Mouse (Mus musculus): ENCODE measurements around the gene 3110001I22Rik. TPM values are rescaled to one million over a fixed set of nuclear protein-coding genes. Genes with fewer than 3 reads are reported as not detected.

3110001I22Rik gene
- polyA plus RNA-seq, 1 experiment from 2014 or later: 9.0 TPM

Other genes starting within 250 kb of the 3110001I22Rik start
- 37.8 and 41.9 TPM in 2 replicates for gene Parn, start 3.8 kb upstream of the 3110001I22Rik start, polyA plus RNA-seq (2016; fragmentation: Nextera tagmentation; extraction: Ambion mirVana)
- gene Bfar, start 71 bp upstream of the 3110001I22Rik start, polyA plus RNA-seq (2016; fragmentation: Nextera tagmentation; extraction: Ambion mirVana): 44.9 and 50.5 TPM in 2 replicates
- gene Pla2g10, start 59.1 kb downstream of the 3110001I22Rik start, polyA plus RNA-seq (2016; fragmentation: Nextera tagmentation; extraction: Ambion mirVana): 0.27 TPM in 1 of 2 replicates, not detected in the other
- gene Rrn3, start 108.8 kb downstream of the 3110001I22Rik start, polyA plus RNA-seq (2016; fragmentation: Nextera tagmentation; extraction: Ambion mirVana): 139 and 140 TPM in 2 replicates
- gene Ntan1, start 146.9 kb downstream of the 3110001I22Rik start, polyA plus RNA-seq (2016; fragmentation: Nextera tagmentation; extraction: Ambion mirVana): 176 and 190 TPM in 2 replicates
- gene Pdxdc1, start 231.2 kb downstream of the 3110001I22Rik start, polyA plus RNA-seq (2016; fragmentation: Nextera tagmentation; extraction: Ambion mirVana): 74.3 and 75.5 TPM in 2 replicates
- gene Mpv17l, start 231.2 kb downstream of the 3110001I22Rik start, polyA plus RNA-seq (2016; fragmentation: Nextera tagmentation; extraction: Ambion mirVana): 7.7 and 7.8 TPM in 2 replicates

All from neural tube, embryonic 12.5 days (tissue).